Mouse (Mus musculus): Measurements from ENCODE around the gene Ceacam19. TPM values are rescaled to one million over a fixed set of nuclear protein-coding genes. Genes with fewer than 3 reads are reported as not detected.

Ceacam19 gene
- polyA plus RNA-seq, 1 experiment from 2014 or later: 0.04 TPM

GRCm38 (mm10) chr7:19836843-19837242 is 50.9 kb downstream of the Ceacam19 start:
- no peaks in the 10 kb centered on the region for H3K9me3 ChIP-seq (ENCODE audit: low read length)
- H3K9ac ChIP-seq (replicated peaks; ENCODE audit: low read depth): no peak overlapping the region
- H3K27ac ChIP-seq (ENCODE audit: low read length): no peak overlapping the region
- H3K4me2 ChIP-seq (replicated peaks; ENCODE audit: low read depth, low read length): no peak overlapping the region
- H3K4me3 ChIP-seq (ENCODE audit: low read depth, low read length): no peak overlapping the region
- no peak for TF ChIP-seq EP300 (IDR thresholded peaks at IDR 0.05)
- no peaks in the 10 kb centered on the region for H3K36me3 ChIP-seq (ENCODE audit: insufficient read depth, low read length)
- DNase-seq (ENCODE audit: low spot score) (no peak), ATAC-seq (no peak)
- no peaks in the 10 kb centered on the region for H3K27me3 ChIP-seq (replicated peaks; ENCODE audit: insufficient read depth, low read length)
- 44% methylated on average over 3 of the region's 3 CpGs for WGBS
- H3K4me1 ChIP-seq (ENCODE audit: insufficient read depth, low read depth, low read length): no peaks in the 10 kb centered on the region

- H3K9ac ChIP-seq (replicated peaks; ENCODE audit: low read depth): no peak overlapping the region
- no peak for ATAC-seq
- TF ChIP-seq EP300 (IDR thresholded peaks at IDR 0.05): no peak
- TF ChIP-seq CTCF (IDR thresholded peaks at IDR 0.05): peak; percentile 37; the same call in 1 of the 2 replicates
- 56% methylated on average over 3 of the region's 3 CpGs for WGBS
- no peaks in the 10 kb centered on the region for H3K9me3 ChIP-seq (ENCODE audit: low read length)
- H3K27me3 ChIP-seq (replicated peaks; ENCODE audit: insufficient read depth, low read length): no peaks in the 10 kb centered on the region
- H3K4me2 ChIP-seq (replicated peaks; ENCODE audit: low read depth, low read length): no peak overlapping the region
- no peak overlapping the region for H3K4me3 ChIP-seq (ENCODE audit: low read depth, low read length)
- H3K4me1 ChIP-seq (ENCODE audit: insufficient read depth, low read depth, low read length): peaks cover 15% of the 10 kb centered on the region
- no peak for DNase-seq (ENCODE audit: low spot score)
- H3K36me3 ChIP-seq (ENCODE audit: insufficient read depth, low read length): no peaks in the 10 kb centered on the region
- H3K27ac ChIP-seq (ENCODE audit: low read length): no peak overlapping the region
Measured at GRCm38 (mm10) chr7:19834055-19834454, 53.7 kb downstream of the Ceacam19 start.

GRCm38 (mm10) chr7:19831837-19832236 is 55.9 kb downstream of the Ceacam19 start:
- Histone ChIP-seq H3K4me1 (ENCODE audit: insufficient read depth, low read depth, low read length) (peaks cover 15% of the 10 kb centered on the region), H3K4me3 (ENCODE audit: low read depth, low read length) (no peak overlapping the region), H3K27me3 (replicated peaks; ENCODE audit: insufficient read depth, low read length) (no peaks in the 10 kb centered on the region), H3K36me3 (ENCODE audit: insufficient read depth, low read length) (no peaks in the 10 kb centered on the region), H3K9ac (replicated peaks; ENCODE audit: low read depth) (no peak overlapping the region), H3K4me2 (replicated peaks; ENCODE audit: low read depth, low read length) (no peak overlapping the region), H3K9me3 (ENCODE audit: low read length) (no peaks in the 10 kb centered on the region), H3K27ac (ENCODE audit: low read length) (peak overlapping the region; percentile 27)
- DNase-seq (ENCODE audit: low spot score): peak; percentile 83
- 33% methylated on average over 9 of the region's 9 CpGs for WGBS
- peak; percentile 67 for ATAC-seq
- TF ChIP-seq EP300 (IDR thresholded peaks at IDR 0.05) (no peak; the same call in 1 of the 2 replicates), CTCF (IDR thresholded peaks at IDR 0.05) (no peak)

- H3K27ac ChIP-seq (ENCODE audit: low read length): peak overlapping the region; percentile 47
- no peak overlapping the region for H3K9ac ChIP-seq (replicated peaks; ENCODE audit: low read depth)
- no peaks in the 10 kb centered on the region for H3K9me3 ChIP-seq (ENCODE audit: low read length)
- H3K36me3 ChIP-seq (ENCODE audit: insufficient read depth, low read length): no peaks in the 10 kb centered on the region
- DNase-seq (ENCODE audit: low spot score) (peak; percentile 97), ATAC-seq (peak; percentile 95)
- no peak overlapping the region for H3K4me3 ChIP-seq (ENCODE audit: low read depth, low read length)
- peak; percentile 80 for TF ChIP-seq EP300 (IDR thresholded peaks at IDR 0.05)
- no peak for TF ChIP-seq CTCF (IDR thresholded peaks at IDR 0.05)
- H3K4me2 ChIP-seq (replicated peaks; ENCODE audit: low read depth, low read length): peak overlapping the region; percentile 32
- 9% methylated on average over 13 of the region's 13 CpGs for WGBS
- no peaks in the 10 kb centered on the region for H3K27me3 ChIP-seq (replicated peaks; ENCODE audit: insufficient read depth, low read length)
- peaks cover 15% of the 10 kb centered on the region for H3K4me1 ChIP-seq (ENCODE audit: insufficient read depth, low read depth, low read length)
Measured at GRCm38 (mm10) chr7:19830682-19831156, 57.0 kb downstream of the Ceacam19 start.

- Histone ChIP-seq H3K27ac (ENCODE audit: low read length) (no peak overlapping the region), H3K27me3 (replicated peaks; ENCODE audit: insufficient read depth, low read length) (no peaks in the 10 kb centered on the region), H3K4me1 (ENCODE audit: insufficient read depth, low read depth, low read length) (peaks cover 17% of the 10 kb centered on the region), H3K4me3 (ENCODE audit: low read depth, low read length) (no peak overlapping the region), H3K9ac (replicated peaks; ENCODE audit: low read depth) (no peak overlapping the region), H3K9me3 (ENCODE audit: low read length) (no peaks in the 10 kb centered on the region), H3K4me2 (replicated peaks; ENCODE audit: low read depth, low read length) (no peak overlapping the region), H3K36me3 (ENCODE audit: insufficient read depth, low read length) (no peaks in the 10 kb centered on the region)
- WGBS: 58% methylated on average over 3 of the region's 3 CpGs
- DNase-seq (ENCODE audit: low spot score) (no peak), ATAC-seq (no peak)
- no peak for TF ChIP-seq EP300 (IDR thresholded peaks at IDR 0.05)
- no peak for TF ChIP-seq CTCF (IDR thresholded peaks at IDR 0.05)
Measured at GRCm38 (mm10) chr7:19829694-19830093, 58.1 kb downstream of the Ceacam19 start.

- Histone ChIP-seq H3K27ac (ENCODE audit: low read length) (no peak overlapping the region), H3K9ac (replicated peaks; ENCODE audit: low read depth) (no peak overlapping the region), H3K36me3 (ENCODE audit: insufficient read depth, low read length) (no peaks in the 10 kb centered on the region), H3K4me2 (replicated peaks; ENCODE audit: low read depth, low read length) (no peak overlapping the region), H3K9me3 (ENCODE audit: low read length) (no peaks in the 10 kb centered on the region), H3K27me3 (replicated peaks; ENCODE audit: insufficient read depth, low read length) (no peaks in the 10 kb centered on the region), H3K4me3 (ENCODE audit: low read depth, low read length) (no peak overlapping the region), H3K4me1 (ENCODE audit: insufficient read depth, low read depth, low read length) (peaks cover 34% of the 10 kb centered on the region)
- no peak for DNase-seq (ENCODE audit: low spot score)
- TF ChIP-seq EP300 (IDR thresholded peaks at IDR 0.05): no peak
- no peak for TF ChIP-seq CTCF (IDR thresholded peaks at IDR 0.05)
- no peak for ATAC-seq
- 41% methylated on average over 6 of the region's 6 CpGs for WGBS
Measured at GRCm38 (mm10) chr7:19826756-19827155, 61.0 kb downstream of the Ceacam19 start.

Other genes with a start within 250 kb of the Ceacam19 start
- gene Clptm1, start 222.9 kb downstream of the Ceacam19 start, polyA plus RNA-seq (2015; fragmentation: Nextera tagmentation; extraction: Ambion mirVana): 76.9 and 78.8 TPM in 2 replicates
- gene Apoc2, start 210.0 kb downstream of the Ceacam19 start, polyA plus RNA-seq (2015; fragmentation: Nextera tagmentation; extraction: Ambion mirVana): 4.2 and 4.9 TPM in 2 replicates
- gene Gm44805, start 206.5 kb downstream of the Ceacam19 start, polyA plus RNA-seq (2015; fragmentation: Nextera tagmentation; extraction: Ambion mirVana): not detected in 2 replicates
- 0.38 and 0.88 TPM in 2 replicates for gene Apoc4, start 206.5 kb downstream of the Ceacam19 start, polyA plus RNA-seq (2015; fragmentation: Nextera tagmentation; extraction: Ambion mirVana)
- 61.1 and 63.8 TPM in 2 replicates for gene Apoc1, start 195.3 kb downstream of the Ceacam19 start, polyA plus RNA-seq (2015; fragmentation: Nextera tagmentation; extraction: Ambion mirVana)
- gene Apoe, start 188.8 kb downstream of the Ceacam19 start, polyA plus RNA-seq (2015; fragmentation: Nextera tagmentation; extraction: Ambion mirVana): 768 and 1,006 TPM in 2 replicates
- gene Tomm40, start 172.5 kb downstream of the Ceacam19 start, polyA plus RNA-seq (2015; fragmentation: Nextera tagmentation; extraction: Ambion mirVana): 60.8 and 62.4 TPM in 2 replicates
- 113 and 116 TPM in 2 replicates for gene Nectin2, start 137.5 kb downstream of the Ceacam19 start, polyA plus RNA-seq (2015; fragmentation: Nextera tagmentation; extraction: Ambion mirVana)
- 477 and 507 TPM in 2 replicates for gene Bcam, start 116.9 kb downstream of the Ceacam19 start, polyA plus RNA-seq (2015; fragmentation: Nextera tagmentation; extraction: Ambion mirVana)
- gene Cblc, start 91.2 kb downstream of the Ceacam19 start, polyA plus RNA-seq (2015; fragmentation: Nextera tagmentation; extraction: Ambion mirVana): 18.4 and 23.9 TPM in 2 replicates
- 8.3 and 20.0 TPM in 2 replicates for gene Bcl3, start 65.2 kb downstream of the Ceacam19 start, polyA plus RNA-seq (2015; fragmentation: Nextera tagmentation; extraction: Ambion mirVana)
- gene Gm19345, start 36.0 kb downstream of the Ceacam19 start, polyA plus RNA-seq (2015; fragmentation: Nextera tagmentation; extraction: Ambion mirVana): 0.12 and 0.24 TPM in 2 replicates
- 0.13 and 0.18 TPM in 2 replicates for gene Ceacam16, start 26.7 kb downstream of the Ceacam19 start, polyA plus RNA-seq (2015; fragmentation: Nextera tagmentation; extraction: Ambion mirVana)
- gene Pvr, start 33.2 kb upstream of the Ceacam19 start, polyA plus RNA-seq (2015; fragmentation: Nextera tagmentation; extraction: Ambion mirVana): 20.8 and 24.3 TPM in 2 replicates
- gene Igsf23, start 62.8 kb upstream of the Ceacam19 start, polyA plus RNA-seq (2015; fragmentation: Nextera tagmentation; extraction: Ambion mirVana): 0.70 and 0.90 TPM in 2 replicates
- gene Ceacam20, start 77.4 kb upstream of the Ceacam19 start, polyA plus RNA-seq (2015; fragmentation: Nextera tagmentation; extraction: Ambion mirVana): not detected in 2 replicates
- 0.06 TPM in 1 of 2 replicates, not detected in the other for gene Nlrp9b, start 103.5 kb upstream of the Ceacam19 start, polyA plus RNA-seq (2015; fragmentation: Nextera tagmentation; extraction: Ambion mirVana)
- gene Vmn1r91, start 211.7 kb upstream of the Ceacam19 start, polyA plus RNA-seq (2015; fragmentation: Nextera tagmentation; extraction: Ambion mirVana): not detected in 2 replicates
- not detected in 2 replicates for gene Gm16442, start 234.6 kb upstream of the Ceacam19 start, polyA plus RNA-seq (2015; fragmentation: Nextera tagmentation; extraction: Ambion mirVana)